Mouse (Mus musculus) hindbrain, embryonic 13.5 days (tissue): Measurements from ENCODE around the gene Trpv2. TPM values are rescaled to one million over a fixed set of nuclear protein-coding genes. Genes with fewer than 3 reads are reported as not detected.
A peak's percentile ranks its signal among the peaks of the same experiment; 100 is the strongest.

Experiments
- ATAC-seq: fragments of 200-750 bp; cut with Nextera tagmentation; 2 replicates; pipeline ENCODE4 v1.8.0; 2017; ENCODE audit warnings: moderate TSS enrichment; ENCODE audit not compliant: low FRiP score
- H3K27ac ChIP-seq: fragments of 300-500 bp; sonication (generic); 2 replicates; pipeline ENCODE4 v1.5.1; 2015; ENCODE audit warnings: inconsistent platforms, mild to moderate bottlenecking, moderate library complexity
- H3K27me3 ChIP-seq: fragments of 300-500 bp; sonication (generic); 2 replicates; pipeline ENCODE4 v1.6.1; 2015; ENCODE audit warnings: mild to moderate bottlenecking, inconsistent platforms
- H3K36me3 ChIP-seq: fragments of 300-500 bp; sonication (generic); 2 replicates; pipeline ENCODE4 v1.6.1; 2015; ENCODE audit warnings: mild to moderate bottlenecking, inconsistent platforms
- H3K4me1 ChIP-seq: fragments of 300-500 bp; sonication (generic); replicated peaks from 2 replicates; pipeline ENCODE4 v1.6.1; 2015; ENCODE audit warnings: inconsistent platforms
- H3K4me2 ChIP-seq: fragments of 300-500 bp; sonication (generic); 2 replicates; pipeline ENCODE4 v1.6.1; 2015; ENCODE audit warnings: inconsistent platforms, mild to moderate bottlenecking, moderate library complexity
- H3K4me3 ChIP-seq: fragments of 300-500 bp; sonication (generic); 2 replicates; pipeline ENCODE4 v1.5.1; 2015; ENCODE audit warnings: mild to moderate bottlenecking, inconsistent platforms
- H3K9ac ChIP-seq: fragments of 300-500 bp; sonication (generic); 2 replicates; pipeline ENCODE4 v1.6.1; 2015; ENCODE audit warnings: mild to moderate bottlenecking, inconsistent platforms
- H3K9me3 ChIP-seq: fragments of 300-500 bp; sonication (generic); 2 replicates; pipeline ENCODE4 v1.6.1; 2016; ENCODE audit warnings: inconsistent platforms
- WGBS: fragments of 180-500 bp; shearing (Covaris S2); methylation state at CpG from one replicate; pipeline ENCODE4 v1.1.7; 2015; 5-methylcytosine and 5-hydroxymethylcytosine counted together
- polyA plus RNA-seq: library from polyadenylated mRNA; unstranded; fragments of >200 nt; fragmentation: Nextera tagmentation; extraction: Ambion mirVana; gene quantifications from 2 replicates; pipeline ENCODE4 v1.2.1, GENCODE M21; 2015

Trpv2 gene
- polyA plus RNA-seq, 1 experiment from 2014 or later = 21.5 TPM

GRCm38 (mm10) chr11:62550727-62551225 lies 23.5 kb upstream of the Trpv2 start, which contains the start of gene Ubb:
Gene Ubb (plus strand): TSS chr11:62551171.
- peaks cover 16% of the 10 kb centered on the region for H3K36me3 ChIP-seq
- H3K9ac ChIP-seq = peak within 1 kb of the TSS; percentile 94
- H3K4me3 ChIP-seq = peak within 1 kb of the TSS; percentile 70
- H3K4me1 ChIP-seq = peaks cover 40% of the 10 kb centered on the region
- ATAC-seq = peak; percentile 97
- H3K4me2 ChIP-seq = peak within 1 kb of the TSS; percentile 70
- H3K9me3 ChIP-seq = no peaks in the 10 kb centered on the region
- under 1% methylated on average over 40 of the region's 40 CpGs for WGBS
- no peaks in the 10 kb centered on the region for H3K27me3 ChIP-seq
- peak within 1 kb of the TSS; percentile 100 for H3K27ac ChIP-seq

GRCm38 (mm10) chr11:62551226-62552119 lies 22.8 kb upstream of the Trpv2 start:
- WGBS = under 1% methylated on average over 58 of the region's 58 CpGs
- H3K4me3 ChIP-seq = peak overlapping the region; percentile 70

GRCm38 (mm10) chr11:62553186-62553585 lies 21.1 kb upstream of the Trpv2 start:
- Histone ChIP-seq H3K9me3 (no peaks in the 10 kb centered on the region), H3K4me1 (peaks cover 44% of the 10 kb centered on the region), H3K4me2 (peak overlapping the region; percentile 99), H3K27ac (no peak overlapping the region), H3K27me3 (no peaks in the 10 kb centered on the region), H3K36me3 (peaks cover 16% of the 10 kb centered on the region), H3K4me3 (peak overlapping the region; percentile 58), H3K9ac (peak overlapping the region; percentile 72)
- ATAC-seq = no peak
- 45% methylated on average over 1 of the region's 1 CpGs for WGBS

More at GRCm38 (mm10) chr11:62551226-62552119, 22.8 kb upstream of the Trpv2 start:
- Histone ChIP-seq H3K36me3 (peaks cover 16% of the 10 kb centered on the region), H3K9ac (peak overlapping the region; percentile 83), H3K4me1 (peaks cover 44% of the 10 kb centered on the region), H3K27me3 (no peaks in the 10 kb centered on the region), H3K9me3 (no peaks in the 10 kb centered on the region), H3K4me2 (peak overlapping the region; percentile 70), H3K27ac (peak overlapping the region; percentile 100)
- peak; percentile 86 for ATAC-seq

GRCm38 (mm10) chr11:62553633-62554032 lies 20.7 kb upstream of the Trpv2 start:
- Histone ChIP-seq H3K4me3 (peak overlapping the region; percentile 58), H3K27ac (no peak overlapping the region), H3K36me3 (peaks cover 16% of the 10 kb centered on the region), H3K27me3 (no peaks in the 10 kb centered on the region), H3K4me1 (peaks cover 43% of the 10 kb centered on the region), H3K9ac (peak overlapping the region; percentile 72), H3K9me3 (no peaks in the 10 kb centered on the region), H3K4me2 (peak overlapping the region; percentile 99)
- WGBS = 82% methylated on average over 5 of the region's 5 CpGs
- no peak for ATAC-seq

- peak overlapping the region; percentile 58 for H3K4me3 ChIP-seq
- 75% methylated on average over 5 of the region's 5 CpGs for WGBS
- H3K4me2 ChIP-seq = peak overlapping the region; percentile 99
- ATAC-seq = no peak
- H3K9me3 ChIP-seq = no peaks in the 10 kb centered on the region
- H3K4me1 ChIP-seq = peaks cover 37% of the 10 kb centered on the region
- H3K27me3 ChIP-seq = no peaks in the 10 kb centered on the region
- peak overlapping the region; percentile 72 for H3K9ac ChIP-seq
- H3K27ac ChIP-seq = no peak overlapping the region
- peaks cover 16% of the 10 kb centered on the region for H3K36me3 ChIP-seq
These were observed 20.0 kb upstream of the Trpv2 start for GRCm38 (mm10) chr11:62554163-62554855.

- Histone ChIP-seq H3K4me1 (peaks cover 31% of the 10 kb centered on the region), H3K4me3 (peak overlapping the region; percentile 58), H3K36me3 (peaks cover 16% of the 10 kb centered on the region), H3K9ac (no peak overlapping the region), H3K4me2 (peak overlapping the region; percentile 99), H3K27me3 (no peaks in the 10 kb centered on the region), H3K9me3 (no peaks in the 10 kb centered on the region), H3K27ac (no peak overlapping the region)
- ATAC-seq = no peak
These were observed 19.3 kb upstream of the Trpv2 start for GRCm38 (mm10) chr11:62554934-62555517.

- Histone ChIP-seq H3K9me3 (no peaks in the 10 kb centered on the region), H3K4me3 (0 out of 2 replicates have a peak overlapping the region, but pooled peaks have one; percentile 58), H3K27ac (no peak overlapping the region), H3K9ac (no peak overlapping the region), H3K27me3 (no peaks in the 10 kb centered on the region), H3K36me3 (peaks cover 16% of the 10 kb centered on the region), H3K4me1 (peaks cover 34% of the 10 kb centered on the region), H3K4me2 (peak overlapping the region; percentile 99)
- ATAC-seq = no peak
These were observed 18.3 kb upstream of the Trpv2 start for GRCm38 (mm10) chr11:62555896-62556412.

GRCm38 (mm10) chr11:62557205-62557604 lies 17.1 kb upstream of the Trpv2 start:
- no peak overlapping the region for H3K9ac ChIP-seq
- WGBS = 69% methylated on average over 5 of the region's 5 CpGs

GRCm38 (mm10) chr11:62558152-62558551 lies 16.1 kb upstream of the Trpv2 start:
- no peak overlapping the region for H3K4me3 ChIP-seq
- H3K27me3 ChIP-seq = no peaks in the 10 kb centered on the region
- 81% methylated on average over 2 of the region's 2 CpGs for WGBS
- no peaks in the 10 kb centered on the region for H3K9me3 ChIP-seq
- no peak overlapping the region for H3K27ac ChIP-seq
- no peak overlapping the region for H3K9ac ChIP-seq
- H3K36me3 ChIP-seq = peaks cover 14% of the 10 kb centered on the region
- H3K4me1 ChIP-seq = peaks cover 33% of the 10 kb centered on the region
- no peak for ATAC-seq
- H3K4me2 ChIP-seq = no peak overlapping the region

More at GRCm38 (mm10) chr11:62557205-62557604, 17.1 kb upstream of the Trpv2 start:
- Histone ChIP-seq H3K4me2 (no peak overlapping the region), H3K27me3 (no peaks in the 10 kb centered on the region), H3K4me3 (no peak overlapping the region), H3K27ac (no peak overlapping the region), H3K36me3 (peaks cover 16% of the 10 kb centered on the region), H3K9me3 (no peaks in the 10 kb centered on the region), H3K4me1 (peaks cover 34% of the 10 kb centered on the region)
- ATAC-seq = no peak

GRCm38 (mm10) chr11:62558961-62559646 lies 15.2 kb upstream of the Trpv2 start:
- H3K4me3 ChIP-seq = no peak overlapping the region
- peaks cover 23% of the 10 kb centered on the region for H3K4me1 ChIP-seq
- no peak for ATAC-seq
- H3K9ac ChIP-seq = no peak overlapping the region
- no peaks in the 10 kb centered on the region for H3K9me3 ChIP-seq
- H3K36me3 ChIP-seq = peaks cover 5% of the 10 kb centered on the region
- H3K27ac ChIP-seq = no peak overlapping the region
- no peaks in the 10 kb centered on the region for H3K27me3 ChIP-seq
- no peak overlapping the region for H3K4me2 ChIP-seq
- 67% methylated on average over 6 of the region's 6 CpGs for WGBS

- H3K9me3 ChIP-seq = no peaks in the 10 kb centered on the region
- no peak for ATAC-seq
- H3K27ac ChIP-seq = no peak overlapping the region
- H3K9ac ChIP-seq = peak overlapping the region; percentile 46; the same call in 1 of the 2 replicates
- no peaks in the 10 kb centered on the region for H3K36me3 ChIP-seq
- 32% methylated on average over 43 of the region's 43 CpGs for WGBS
- peak overlapping the region; percentile 33 for H3K4me3 ChIP-seq
- peaks cover 9% of the 10 kb centered on the region for H3K4me1 ChIP-seq
- no peaks in the 10 kb centered on the region for H3K27me3 ChIP-seq
- peak overlapping the region; percentile 56 for H3K4me2 ChIP-seq
These were observed 13.7 kb upstream of the Trpv2 start for GRCm38 (mm10) chr11:62560463-62561016.
